Mouse (Mus musculus) layer of hippocampus, postnatal 10 days (tissue): Measurements from ENCODE around the gene Tmem135. TPM values are rescaled to one million over a fixed set of nuclear protein-coding genes. Genes with fewer than 3 reads are reported as not detected.
"Not testable (repeated sequence)": the region's sequence is repeated elsewhere in the genome, so short reads cannot be mapped to it uniquely, and the experiment has no call there.

Experiments
- DNase-seq, 2 experiments: peaks; one replicate each; pipeline ENCODE4 v3.0.0; 2021; ENCODE audit warnings: low spot score in 2 of 2
- total RNA-seq, 2 experiments: library from RNA; stranded (reverse); gene quantifications; 2 replicates each; pipeline ENCODE4 v1.2.3; 2021

Tmem135 gene
- total RNA-seq, 2 experiments from 2014 or later, result 72.2 to 84.4 TPM

DNA sequence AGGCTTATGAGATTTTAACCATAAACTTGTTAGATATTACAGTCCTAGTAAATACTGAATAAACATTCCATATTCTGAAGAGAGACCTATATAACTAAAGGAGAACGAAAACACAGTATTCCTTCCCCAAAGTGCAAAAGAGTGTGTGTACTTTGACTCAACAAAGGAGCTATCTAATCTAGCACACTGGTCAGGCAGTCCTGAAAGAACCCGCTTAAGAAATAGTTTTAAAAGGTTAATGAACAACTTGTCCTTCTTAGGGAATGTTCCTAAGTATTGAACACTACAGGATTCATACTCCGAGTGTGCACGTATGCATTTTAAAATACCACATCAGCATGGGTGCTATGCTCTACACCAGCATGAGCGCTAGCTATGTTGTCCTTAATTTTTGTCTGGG lies 76.3 kb downstream of the Tmem135 start:
- DNase-seq, result no peak

DNA sequence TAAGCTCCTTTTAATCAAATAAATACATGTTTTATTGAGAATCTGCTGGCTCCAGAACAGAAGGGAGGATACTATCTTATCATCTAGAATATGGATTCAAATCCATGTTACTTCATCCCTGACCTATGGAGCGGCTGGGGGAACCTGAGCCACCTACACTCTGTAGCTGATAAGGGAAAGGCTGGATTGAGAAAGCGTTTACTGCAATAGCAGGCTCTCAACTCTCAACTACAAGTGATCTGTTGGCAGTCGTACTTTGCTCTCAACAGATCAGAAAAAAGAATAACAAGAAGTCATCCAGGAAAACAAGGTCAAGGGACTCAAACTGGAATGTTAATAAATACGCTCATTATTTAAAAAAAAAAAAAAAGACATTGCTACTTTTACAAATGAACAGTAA lies 77.3 kb downstream of the Tmem135 start:
- no peak for DNase-seq

- no peak for DNase-seq
Measured at GRCm38 (mm10) chr7:89326202-89326601, 77.8 kb downstream of the Tmem135 start.

DNA sequence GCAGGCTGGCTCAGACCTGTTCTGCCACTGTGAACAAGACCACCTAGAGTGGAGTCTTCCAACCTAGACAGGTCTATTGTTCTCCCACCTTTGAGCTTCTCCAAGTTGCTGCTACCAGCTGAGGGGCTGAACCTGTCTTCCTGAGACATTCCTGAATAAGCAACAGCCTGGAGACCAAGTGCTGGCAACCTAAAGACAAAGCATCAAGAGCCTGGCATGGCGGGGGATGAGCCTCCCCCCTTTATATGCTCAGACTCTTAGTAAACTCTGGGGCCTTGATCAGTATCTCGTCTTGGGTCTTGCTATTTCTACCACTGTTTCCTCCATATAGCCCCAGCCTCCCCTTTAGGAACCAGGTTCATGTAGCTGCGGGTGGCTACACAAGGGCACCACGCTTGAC lies 81.3 kb downstream of the Tmem135 start:
- not testable (repeated sequence) for DNase-seq

DNA sequence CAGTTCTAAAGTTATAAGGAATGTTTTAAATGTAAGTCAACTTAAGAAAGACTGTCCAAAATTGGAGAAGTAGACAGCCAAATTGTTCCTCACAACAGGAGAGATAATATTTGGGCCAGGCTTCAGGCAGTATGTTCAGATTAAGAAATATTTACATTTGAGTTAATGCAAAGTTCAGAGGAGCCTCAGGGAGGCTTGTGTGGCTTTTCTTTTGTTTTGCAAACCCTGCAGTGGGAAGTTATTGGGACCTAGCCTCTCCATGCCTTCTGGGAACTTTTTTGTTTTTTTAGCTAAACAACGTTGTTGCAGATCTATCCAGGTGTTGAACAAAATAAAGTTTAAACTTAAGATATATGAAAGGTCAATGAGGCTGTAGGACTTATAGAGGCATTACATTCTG lies 84.7 kb downstream of the Tmem135 start:
- DNase-seq, result no peak

GRCm38 (mm10) chr7:89317088-89317487 lies 86.9 kb downstream of the Tmem135 start:
- DNase-seq, result not testable (repeated sequence)

DNA sequence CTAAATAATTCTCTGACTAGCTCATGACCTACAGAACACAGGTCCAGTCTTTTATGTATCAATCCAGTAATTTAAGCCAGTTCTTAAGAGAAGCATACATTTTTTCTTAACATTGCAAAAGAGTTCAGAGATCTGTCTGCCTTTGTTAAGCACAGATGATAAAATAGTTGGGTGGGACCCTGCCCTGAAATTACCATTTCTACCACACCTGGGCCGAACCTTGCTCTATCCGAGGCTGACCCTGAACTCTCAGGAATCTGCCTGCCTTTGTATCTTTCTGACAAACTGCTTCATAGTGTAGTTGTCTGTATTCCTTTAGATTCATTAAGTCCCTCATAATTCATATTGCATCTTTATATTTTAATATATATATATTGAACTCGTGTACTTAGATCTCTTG lies 87.9 kb downstream of the Tmem135 start:
- no peak for DNase-seq

DNA sequence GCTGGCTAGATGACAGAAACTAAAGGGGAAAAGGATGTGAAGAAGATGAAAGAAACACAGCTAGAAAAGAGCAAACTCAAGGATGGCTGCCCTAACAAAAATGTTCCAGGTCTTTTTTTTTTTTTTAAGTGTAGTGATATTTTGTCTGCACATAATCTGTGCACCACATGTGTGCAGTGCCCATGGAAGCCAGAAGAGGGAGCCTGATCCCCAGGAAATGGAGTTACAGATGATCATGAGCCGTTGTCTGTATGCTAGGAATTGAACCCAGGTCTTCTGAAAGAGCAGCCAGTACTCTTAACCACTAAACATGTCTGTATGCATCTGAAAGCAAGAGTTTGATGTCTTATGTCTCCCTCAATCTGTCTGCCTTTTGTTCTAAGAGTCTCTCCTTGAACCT lies 92.5 kb downstream of the Tmem135 start:
- DNase-seq, result no peak

DNA sequence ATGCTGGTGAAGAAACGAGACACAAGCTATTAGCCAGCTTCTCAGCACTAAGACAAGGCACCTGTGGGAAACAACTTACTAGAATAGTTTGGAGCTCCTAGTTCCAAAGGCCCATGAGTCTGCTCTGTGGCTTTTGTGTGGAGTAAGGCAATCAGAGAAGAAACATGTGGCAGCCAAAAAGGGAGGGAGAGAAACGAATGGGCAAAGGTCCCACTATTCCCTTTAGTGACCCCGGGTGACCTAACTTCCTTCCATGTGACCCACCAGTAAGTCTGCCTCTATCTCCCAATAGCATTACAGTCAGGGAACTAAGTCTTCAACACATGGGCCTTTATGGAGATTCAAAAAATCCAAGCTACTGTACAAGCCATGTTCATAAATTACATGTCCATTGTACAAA lies 95.1 kb downstream of the Tmem135 start:
- no peak for DNase-seq

- DNase-seq, result no peak
Measured at GRCm38 (mm10) chr7:89308238-89308637, 95.8 kb downstream of the Tmem135 start.

DNA sequence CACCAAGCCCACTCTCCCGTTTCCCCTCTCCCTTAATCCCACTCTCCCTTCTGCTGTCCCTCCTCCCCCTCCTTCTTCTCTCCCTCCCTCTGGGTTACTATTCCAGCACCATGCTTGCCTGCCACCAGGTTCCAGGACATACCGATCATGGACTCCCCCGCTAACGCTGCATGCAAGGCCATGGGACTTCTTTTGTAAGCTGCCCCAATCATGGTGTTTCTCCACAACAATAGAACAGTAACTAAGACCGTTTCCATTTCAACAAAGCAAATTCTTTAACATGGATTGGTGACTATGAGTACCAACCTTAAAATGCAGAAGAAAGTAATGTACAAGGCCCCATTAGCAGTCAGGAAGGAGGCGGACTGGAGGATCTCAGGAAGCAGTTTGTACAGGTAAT lies 97.2 kb downstream of the Tmem135 start:
- DNase-seq, result no peak

DNA sequence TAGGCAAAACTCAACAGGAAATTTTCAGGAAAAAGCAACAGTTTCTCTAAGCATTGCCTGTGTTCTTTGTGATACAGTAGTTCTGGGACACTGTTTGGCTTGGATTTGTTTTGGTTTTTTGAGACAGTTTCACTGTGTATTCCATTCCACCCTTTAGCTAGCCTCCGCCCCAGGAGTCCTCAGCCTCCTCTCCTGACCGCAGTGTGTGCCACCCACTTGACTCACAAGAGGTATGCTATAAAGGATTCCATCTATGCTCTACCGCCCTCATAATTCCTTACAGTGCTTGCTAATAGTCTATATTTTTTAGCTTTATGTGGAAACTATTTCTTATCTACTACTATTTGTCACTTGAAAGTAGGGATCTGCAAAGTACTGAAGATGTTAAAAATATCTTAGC lies 99.1 kb downstream of the Tmem135 start:
- no peak for DNase-seq

GRCm38 (mm10) chr7:89303765-89304164 lies 100.3 kb downstream of the Tmem135 start:
- DNase-seq, result no peak

GRCm38 (mm10) chr7:89298911-89299458 lies 105.0 kb downstream of the Tmem135 start:
- DNase-seq, result no peak

DNA sequence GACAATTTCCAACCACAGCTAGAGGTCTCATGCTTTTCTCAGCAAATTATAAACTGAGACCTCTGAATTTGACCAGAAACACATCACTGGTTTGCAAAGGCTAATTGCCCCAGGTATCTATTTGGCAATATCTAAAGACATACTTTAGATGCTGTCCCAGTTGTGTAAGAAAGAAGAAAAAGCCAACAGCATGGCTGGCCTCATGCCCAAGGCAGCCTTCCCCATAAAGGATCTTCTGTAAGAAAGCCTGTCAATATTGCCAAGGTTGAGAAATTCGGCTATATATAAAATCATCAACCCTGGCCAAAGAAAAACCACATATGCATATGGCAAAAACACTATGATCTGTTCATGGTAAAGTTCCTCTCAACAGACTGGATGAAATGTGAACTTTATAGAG lies 107.1 kb downstream of the Tmem135 start:
- no peak for DNase-seq

GRCm38 (mm10) chr7:89282664-89283063 lies 121.4 kb downstream of the Tmem135 start:
- DNase-seq, result no peak

GRCm38 (mm10) chr7:89270438-89270837 lies 133.6 kb downstream of the Tmem135 start:
- DNase-seq, result not testable (repeated sequence)

DNA sequence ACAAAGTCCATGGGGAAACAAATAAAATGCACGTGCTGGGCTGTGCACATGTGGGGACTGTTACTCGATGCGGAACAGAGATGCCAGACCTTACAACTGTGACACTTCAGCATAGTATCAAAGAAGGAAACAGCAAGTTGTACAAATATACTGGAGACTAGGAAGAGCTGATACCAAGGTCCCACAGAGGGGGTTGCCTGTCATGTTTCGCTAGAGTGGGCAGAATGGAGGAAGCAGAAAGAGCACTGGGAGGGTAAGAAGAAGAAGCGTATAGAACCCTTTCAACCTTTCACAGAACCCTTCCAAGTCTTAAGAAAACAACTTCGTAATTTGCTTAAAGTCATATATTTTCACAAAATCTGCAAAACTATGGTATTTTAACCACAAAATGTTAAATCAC lies 134.2 kb downstream of the Tmem135 start:
- no peak for DNase-seq

- DNase-seq, result no peak
Measured at GRCm38 (mm10) chr7:89267542-89267941, 136.5 kb downstream of the Tmem135 start.

- no peak for DNase-seq
Measured at GRCm38 (mm10) chr7:89266017-89266760, 137.8 kb downstream of the Tmem135 start.

DNA sequence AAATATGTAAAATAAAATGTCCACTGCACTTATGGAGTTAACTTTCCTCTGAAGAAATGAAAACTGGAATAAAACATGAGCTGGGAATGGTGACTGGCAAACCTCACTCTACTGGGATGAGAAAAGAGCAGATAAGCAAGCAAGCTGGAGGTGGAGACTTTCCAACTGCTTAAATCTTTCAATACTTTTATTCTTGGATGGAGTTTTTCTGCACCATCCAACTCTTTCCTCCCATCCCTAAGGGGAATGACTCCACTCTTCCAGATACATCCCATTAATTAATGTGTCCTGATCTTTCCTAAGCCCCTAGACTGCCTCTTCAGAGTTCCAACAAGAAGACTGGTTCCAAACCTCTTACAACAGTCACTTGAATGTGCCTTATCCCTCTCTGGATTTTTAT lies 143.1 kb downstream of the Tmem135 start:
- DNase-seq, result no peak

DNA sequence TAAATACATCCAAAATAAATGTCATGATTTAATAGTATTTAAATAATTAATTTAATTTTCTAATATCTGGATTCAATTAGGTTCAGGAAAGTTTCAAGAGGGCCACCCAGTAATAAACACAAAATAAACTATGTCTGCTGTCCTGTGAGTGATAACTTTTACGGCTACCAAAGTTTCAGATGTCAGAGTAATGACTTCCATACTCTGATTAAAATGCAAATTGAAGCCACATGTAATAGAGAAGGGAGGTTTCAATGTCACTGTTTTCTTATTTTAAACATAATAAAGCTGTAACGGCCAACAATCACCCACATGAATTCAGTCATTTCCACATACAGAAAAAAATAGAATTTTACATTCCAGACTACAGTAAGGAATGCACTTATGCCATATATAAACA lies 145.2 kb downstream of the Tmem135 start:
- no peak for DNase-seq

DNA sequence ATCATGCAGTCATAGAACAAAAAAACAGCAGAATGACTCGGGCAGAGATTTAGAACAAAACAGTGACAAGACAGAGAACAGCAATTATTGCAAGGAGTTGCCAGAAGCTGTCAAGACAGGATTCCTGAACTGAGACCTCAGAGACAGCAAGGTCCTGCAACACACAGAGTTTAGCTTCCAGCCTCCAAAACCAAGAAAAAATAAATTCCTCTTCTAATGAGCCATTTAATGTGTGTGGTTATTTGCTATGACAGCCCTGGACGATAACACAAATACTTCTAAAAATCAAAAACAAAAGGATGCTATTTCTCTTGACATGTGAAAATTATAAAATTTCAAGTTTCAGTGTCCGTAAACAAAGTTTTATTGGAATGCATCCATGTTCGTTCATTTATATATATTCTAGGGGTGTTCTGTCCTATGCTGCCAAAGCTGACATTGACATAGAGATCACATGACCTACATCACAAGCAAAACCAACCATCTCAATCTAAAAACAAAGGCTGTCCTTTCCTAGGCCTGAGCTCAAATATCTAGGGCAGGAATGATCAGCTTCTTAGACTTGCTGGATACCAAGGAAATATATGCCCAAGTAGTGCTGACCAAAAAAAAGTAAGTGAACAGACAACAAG lies 146.0 kb downstream of the Tmem135 start:
- no peak for DNase-seq
